Mouse (Mus musculus) lung, postnatal 0 days (tissue): Measurements from ENCODE around the gene Ptpre. TPM values are rescaled to one million over a fixed set of nuclear protein-coding genes. Genes with fewer than 3 reads are reported as not detected.
"Not testable (repeated sequence)": the region's sequence is repeated elsewhere in the genome, so short reads cannot be mapped to it uniquely, and the experiment has no call there.

Experiments used
- ATAC-seq: fragments of 200-750 bp; cut with Nextera tagmentation; 2 replicates; pipeline ENCODE4 v1.8.0; 2017; ENCODE audit warnings: moderate library complexity
- DNase-seq: peaks from one replicate; pipeline ENCODE4 v3.0.0-alpha.2; 2016; ENCODE audit warnings: low spot score
- H3K27ac ChIP-seq: fragments of 300-500 bp; sonication (generic); 2 replicates; pipeline ENCODE4 v1.5.1; 2014; ENCODE audit warnings: antibody characterized with exemption, mild to moderate bottlenecking, low read length, mixed read lengths
- H3K27me3 ChIP-seq: fragments of 300-500 bp; sonication (generic); replicated peaks from 2 replicates; pipeline ENCODE4 v1.6.1; 2014; ENCODE audit warnings: low read length, mixed read lengths; ENCODE audit not compliant: insufficient read depth
- H3K36me3 ChIP-seq: fragments of 300-500 bp; sonication (generic); 2 replicates; pipeline ENCODE4 v1.6.1; 2014; ENCODE audit warnings: low read length, mixed read lengths; ENCODE audit not compliant: insufficient read depth
- H3K4me1 ChIP-seq: fragments of 300-500 bp; sonication (generic); 2 replicates; pipeline ENCODE4 v1.6.1; 2014; ENCODE audit warnings: antibody characterized with exemption, low read depth, low read length, mixed read lengths; ENCODE audit not compliant: insufficient read depth
- H3K4me2 ChIP-seq: fragments of 300-500 bp; sonication (generic); replicated peaks from 2 replicates; pipeline ENCODE4 v1.6.1; 2014; ENCODE audit warnings: low read depth, mild to moderate bottlenecking, low read length, moderate library complexity, mixed read lengths
- H3K4me3 ChIP-seq: fragments of 300-500 bp; sonication (generic); 2 replicates; pipeline ENCODE4 v1.5.1; 2014; ENCODE audit warnings: low read depth, low read length
- H3K9ac ChIP-seq: fragments of 300-500 bp; sonication (generic); replicated peaks from 2 replicates; pipeline ENCODE4 v1.6.1; 2014; ENCODE audit warnings: low read depth, mild to moderate bottlenecking
- H3K9me3 ChIP-seq: fragments of 300-500 bp; sonication (generic); 2 replicates; pipeline ENCODE4 v1.6.1; 2016; ENCODE audit warnings: low read length, mixed read lengths
- CTCF ChIP-seq: IDR thresholded peaks from 2 replicates; pipeline ENCODE4 v1.5.1; 2016; ENCODE audit warnings: antibody characterized with exemption, mild to moderate bottlenecking
- EP300 ChIP-seq: IDR thresholded peaks from 2 replicates; pipeline ENCODE4 v1.6.1; 2016; ENCODE audit warnings: antibody characterized with exemption, mild to moderate bottlenecking, control low read depth
- WGBS: fragments of 180-500 bp; shearing (Covaris S2); extraction: QIAGEN DNeasy Blood & Tissue Kit; methylation state at CpG from one replicate; pipeline ENCODE4 v1.1.7; 2014; 5-methylcytosine and 5-hydroxymethylcytosine counted together
- polyA plus RNA-seq: library from polyadenylated mRNA; unstranded; fragments of >200 nt; fragmentation: Nextera tagmentation; extraction: Ambion mirVana; gene quantifications from 2 replicates; pipeline ENCODE4 v1.2.1, GENCODE M21; 2015

Gene Ptpre
- polyA plus RNA-seq, 1 experiment from 2014 or later = 8.6 TPM

DNA sequence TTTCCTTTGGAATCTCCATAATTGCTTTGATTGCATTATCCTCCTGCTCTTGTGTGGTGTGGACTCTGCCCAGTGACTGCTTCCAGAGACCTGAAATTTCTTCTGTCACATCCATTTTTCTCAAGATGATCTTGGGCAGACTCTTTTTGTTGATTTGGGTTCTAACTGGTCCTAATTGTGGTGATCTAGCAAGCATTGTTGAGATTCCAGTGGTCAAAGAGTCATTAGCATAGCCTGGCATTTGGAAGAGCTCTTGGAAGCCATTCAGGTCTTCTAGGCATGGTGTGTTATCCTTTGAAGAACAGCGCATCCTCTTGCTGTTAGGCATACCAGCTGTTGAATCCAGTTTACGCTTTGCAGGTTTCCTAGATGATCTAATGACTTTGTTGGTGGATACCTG, 161.1 kb downstream of the Ptpre start:
- Histone ChIP-seq H3K4me2 (no peak overlapping the region), H3K36me3 (no peaks in the 10 kb centered on the region), H3K9ac (no peak overlapping the region), H3K4me1 (no peaks in the 10 kb centered on the region; the same call in 1 of the 2 replicates), H3K27me3 (no peaks in the 10 kb centered on the region), H3K9me3 (no peaks in the 10 kb centered on the region), H3K4me3 (no peak overlapping the region), H3K27ac (peak overlapping the region; percentile 2)
- DNase-seq = no peak
- TF ChIP-seq CTCF = no peak
- no peak for TF ChIP-seq EP300
- 98% methylated on average over 2 of the region's 2 CpGs for WGBS
- ATAC-seq = no peak

DNA sequence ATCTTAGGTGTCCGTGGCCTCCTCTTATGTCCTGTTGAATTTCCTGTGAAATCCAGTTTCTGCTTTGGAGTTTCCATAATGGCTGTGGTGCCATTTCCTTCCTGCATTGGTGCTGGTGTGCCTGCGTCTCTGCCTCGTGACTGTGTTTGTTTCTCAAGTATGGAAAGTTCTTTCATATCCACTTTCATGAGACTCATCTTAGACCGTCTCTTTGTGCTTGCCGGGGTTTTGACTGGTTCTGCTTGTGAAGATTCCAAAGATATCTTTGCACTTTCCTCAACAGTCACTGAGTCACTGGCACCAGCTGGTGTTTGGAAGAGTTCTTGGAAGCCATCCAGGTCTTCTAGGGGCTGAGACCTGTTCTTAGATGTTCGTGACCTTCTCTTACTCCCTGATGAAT, 162.1 kb downstream of the Ptpre start:
- 32% methylated on average over 6 of the region's 6 CpGs for WGBS
- peak overlapping the region; percentile 2; the same call in 1 of the 2 replicates for H3K27ac ChIP-seq
- TF ChIP-seq EP300 = 0 out of 2 replicates have a peak, but pooled peaks have one; percentile 33
- H3K9ac ChIP-seq, H3K4me2 ChIP-seq, H3K36me3 ChIP-seq, H3K4me3 ChIP-seq, H3K4me1 ChIP-seq, H3K27me3 ChIP-seq, H3K9me3 ChIP-seq: not testable (repeated sequence)
- peak; percentile 62 for ATAC-seq
- peak; percentile 59 for DNase-seq

DNA sequence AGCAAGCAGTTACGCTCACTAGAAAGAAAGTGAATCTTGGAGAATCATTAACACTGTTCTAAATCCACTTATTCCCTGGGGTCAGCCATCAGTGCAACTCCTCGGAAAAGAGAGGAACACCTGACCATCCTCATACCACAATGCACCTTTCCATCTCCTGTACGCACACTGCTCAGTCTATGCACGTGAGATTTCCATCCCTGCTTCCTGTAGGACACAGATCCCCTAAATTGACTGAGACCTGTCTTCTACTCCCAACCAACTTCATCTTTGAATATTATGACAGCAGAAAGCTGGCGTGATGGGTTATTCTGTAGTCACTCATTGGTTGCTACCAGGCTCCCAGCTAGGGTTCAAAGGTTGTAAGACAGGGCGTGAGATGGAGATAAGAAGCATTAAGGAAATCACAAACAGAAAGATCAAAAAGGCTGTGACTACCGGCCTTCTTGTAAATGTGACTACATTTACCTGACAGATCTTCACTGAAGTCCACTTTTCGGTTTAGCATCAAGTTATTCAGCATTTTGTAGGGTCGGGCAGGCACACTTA, 166.4 kb downstream of the Ptpre start:
- H3K9me3 ChIP-seq = no peaks in the 10 kb centered on the region
- peaks cover 6% of the 10 kb centered on the region; the same call in 1 of the 2 replicates for H3K4me1 ChIP-seq
- H3K4me2 ChIP-seq = no peak overlapping the region
- 0 out of 2 replicates have a peak, but pooled peaks cover 2% of the 10 kb centered on the region for H3K36me3 ChIP-seq
- DNase-seq (no peak), ATAC-seq (no peak)
- H3K27ac ChIP-seq = no peak overlapping the region
- no peak overlapping the region for H3K9ac ChIP-seq
- WGBS = 76% methylated on average over 9 of the region's 9 CpGs
- no peaks in the 10 kb centered on the region for H3K27me3 ChIP-seq
- no peak for TF ChIP-seq CTCF
- no peak for TF ChIP-seq EP300
- H3K4me3 ChIP-seq = no peak overlapping the region

DNA sequence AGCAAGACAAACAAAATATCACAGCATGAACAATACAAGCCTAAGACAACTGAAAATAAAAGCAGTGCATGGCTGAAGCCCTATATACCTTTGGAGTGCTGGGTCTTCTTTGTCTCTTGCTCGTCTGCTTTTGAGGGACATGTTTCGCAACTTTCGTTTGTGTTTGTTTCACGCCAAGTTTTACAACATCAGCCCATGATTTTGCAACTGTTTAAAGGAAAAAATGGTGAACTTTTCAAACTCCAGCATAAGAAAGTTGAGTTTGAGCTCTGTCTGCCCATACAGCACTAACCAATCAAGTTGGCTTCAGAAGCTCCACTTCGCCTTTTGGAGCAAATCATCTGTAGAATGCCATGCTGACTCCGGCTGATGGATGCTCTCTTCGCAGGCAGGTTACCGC, 167.0 kb downstream of the Ptpre start:
- 72% methylated on average over 8 of the region's 8 CpGs for WGBS
- TF ChIP-seq EP300 (peak; percentile 48), CTCF (no peak)
- no peaks in the 10 kb centered on the region for H3K27me3 ChIP-seq
- ATAC-seq (no peak), DNase-seq (peak; percentile 76)
- peak overlapping the region; percentile 47; the same call in 1 of the 2 replicates for H3K27ac ChIP-seq
- H3K9me3 ChIP-seq = no peaks in the 10 kb centered on the region
- no peak overlapping the region for H3K4me3 ChIP-seq
- 0 out of 2 replicates have a peak, but pooled peaks cover 2% of the 10 kb centered on the region for H3K36me3 ChIP-seq
- no peak overlapping the region for H3K9ac ChIP-seq
- no peak overlapping the region for H3K4me2 ChIP-seq
- H3K4me1 ChIP-seq = 0 out of 2 replicates have a peak, but pooled peaks cover 6% of the 10 kb centered on the region

DNA sequence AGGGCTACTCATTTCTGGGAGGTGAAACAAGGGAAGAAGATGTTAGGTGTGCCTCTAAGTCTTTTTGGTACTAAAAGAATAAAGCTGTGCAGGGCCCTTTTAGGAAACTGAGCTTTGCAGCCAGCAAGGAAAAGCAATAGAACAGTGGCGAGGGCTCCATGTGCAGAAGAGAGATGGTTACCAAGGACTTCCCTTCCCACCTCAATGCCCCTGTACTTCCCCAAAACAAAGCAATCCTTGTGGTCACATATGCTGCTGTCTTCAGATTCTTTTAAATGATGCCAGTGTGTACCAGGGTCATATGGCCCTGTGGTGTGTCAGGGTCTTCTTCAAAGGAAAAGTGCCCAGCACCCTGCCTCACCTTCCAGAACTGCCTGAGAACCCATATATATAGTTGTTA, 167.8 kb downstream of the Ptpre start:
- H3K4me2 ChIP-seq = no peak overlapping the region
- H3K27ac ChIP-seq = no peak overlapping the region
- WGBS = 86% methylated on average over 1 of the region's 1 CpGs
- H3K4me1 ChIP-seq = peaks cover 6% of the 10 kb centered on the region; the same call in 1 of the 2 replicates
- no peaks in the 10 kb centered on the region for H3K27me3 ChIP-seq
- no peak overlapping the region for H3K4me3 ChIP-seq
- no peak for TF ChIP-seq CTCF
- no peak for TF ChIP-seq EP300
- DNase-seq (no peak), ATAC-seq (no peak)
- H3K9me3 ChIP-seq = no peaks in the 10 kb centered on the region
- no peak overlapping the region for H3K9ac ChIP-seq
- H3K36me3 ChIP-seq = 0 out of 2 replicates have a peak, but pooled peaks cover 2% of the 10 kb centered on the region

DNA sequence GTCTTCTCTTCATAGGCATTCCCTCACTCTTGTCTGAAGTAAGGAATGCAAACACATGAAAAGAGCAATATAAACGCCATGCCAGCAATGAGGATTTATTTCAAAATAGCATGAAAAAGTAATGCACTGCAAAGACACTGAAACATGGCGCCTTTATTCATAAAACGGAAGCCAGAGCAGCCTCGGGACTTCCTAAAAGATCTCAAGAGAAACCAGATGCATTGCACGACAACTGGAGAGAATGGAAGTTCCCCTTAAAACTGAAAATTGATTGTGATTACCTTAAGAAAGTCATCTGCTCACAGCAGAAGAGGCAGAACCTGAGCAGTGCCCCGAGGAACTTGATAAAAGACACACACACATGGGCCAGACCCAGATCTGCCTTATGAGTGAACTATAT, 168.5 kb downstream of the Ptpre start:
- no peaks in the 10 kb centered on the region for H3K27me3 ChIP-seq
- H3K4me1 ChIP-seq = peaks cover 6% of the 10 kb centered on the region; the same call in 1 of the 2 replicates
- H3K27ac ChIP-seq = no peak overlapping the region
- no peak overlapping the region for H3K9ac ChIP-seq
- H3K36me3 ChIP-seq = 0 out of 2 replicates have a peak, but pooled peaks cover 2% of the 10 kb centered on the region
- ATAC-seq (no peak), DNase-seq (no peak)
- H3K4me3 ChIP-seq = no peak overlapping the region
- WGBS = 85% methylated on average over 6 of the region's 6 CpGs
- no peak overlapping the region for H3K4me2 ChIP-seq
- H3K9me3 ChIP-seq = no peaks in the 10 kb centered on the region
- TF ChIP-seq EP300 (no peak), CTCF (no peak)
